Mouse (Mus musculus) hindbrain, embryonic 12.5 days (tissue): Measurements from ENCODE around the gene Olfr552. TPM values are rescaled to one million over a fixed set of nuclear protein-coding genes. Genes with fewer than 3 reads are reported as not detected.
A peak's percentile ranks its signal among the peaks of the same experiment; 100 is the strongest.
"Not testable (repeated sequence)": the region's sequence is repeated elsewhere in the genome, so short reads cannot be mapped to it uniquely, and the experiment has no call there.

Source experiments
- ATAC-seq: fragments of 200-750 bp; cut with Nextera tagmentation; 2 replicates; pipeline ENCODE4 v1.8.0; 2017; ENCODE audit warnings: moderate TSS enrichment; ENCODE audit not compliant: low FRiP score
- H3K27ac ChIP-seq: fragments of 300-500 bp; sonication (generic); 2 replicates; pipeline ENCODE4 v1.5.1; 2016; ENCODE audit warnings: mild to moderate bottlenecking
- H3K27me3 ChIP-seq: fragments of 300-500 bp; sonication (generic); 2 replicates; pipeline ENCODE4 v1.6.1; 2016; ENCODE audit warnings: mild to moderate bottlenecking
- H3K36me3 ChIP-seq: fragments of 300-500 bp; sonication (generic); 2 replicates; pipeline ENCODE4 v1.6.1; 2016; ENCODE audit warnings: mild to moderate bottlenecking
- H3K4me1 ChIP-seq: fragments of 300-500 bp; sonication (generic); 2 replicates; pipeline ENCODE4 v1.6.1; 2016
- H3K4me2 ChIP-seq: fragments of 300-500 bp; sonication (generic); replicated peaks from 2 replicates; pipeline ENCODE4 v1.6.1; 2016; ENCODE audit warnings: mild to moderate bottlenecking
- H3K4me3 ChIP-seq: fragments of 300-500 bp; sonication (generic); 2 replicates; pipeline ENCODE4 v1.5.1; 2016; ENCODE audit warnings: mild to moderate bottlenecking
- H3K9ac ChIP-seq: fragments of 300-500 bp; sonication (generic); 2 replicates; pipeline ENCODE4 v1.6.1; 2016; ENCODE audit warnings: mild to moderate bottlenecking, moderate library complexity
- H3K9me3 ChIP-seq: fragments of 300-500 bp; sonication (generic); replicated peaks from 2 replicates; pipeline ENCODE4 v1.6.1; 2016; ENCODE audit warnings: mild to moderate bottlenecking
- WGBS: fragments of 180-500 bp; shearing (Covaris S2); methylation state at CpG from one replicate; pipeline ENCODE4 v1.1.7; 2016; 5-methylcytosine and 5-hydroxymethylcytosine counted together
- polyA plus RNA-seq: library from polyadenylated mRNA; unstranded; fragments of >200 nt; fragmentation: Nextera tagmentation; extraction: Ambion mirVana; gene quantifications from 2 replicates; pipeline ENCODE4 v1.2.1, GENCODE M21; 2016

The Olfr552 gene
- polyA plus RNA-seq, result not detected in 2 replicates

GRCm38 (mm10) chr7:102597378-102598031, at the start of gene Olfr552:
Olfr552 (plus strand) TSS chr7:102597770.
- no peak for ATAC-seq
- 81% methylated on average over 1 of the region's 1 CpGs for WGBS
- Histone ChIP-seq H3K4me2 (no peak within 1 kb of the TSS), H3K4me3 (no peak within 1 kb of the TSS), H3K36me3 (no peaks in the 10 kb centered on the region), H3K9me3 (no peaks in the 10 kb centered on the region), H3K27ac (no peak within 1 kb of the TSS), H3K27me3 (no peaks in the 10 kb centered on the region), H3K4me1 (no peaks in the 10 kb centered on the region), H3K9ac (no peak within 1 kb of the TSS)

- WGBS, result 91% methylated on average over 3 of the region's 3 CpGs
- Histone ChIP-seq H3K36me3 (no peaks in the 10 kb centered on the region), H3K4me3 (no peak within 1 kb of the TSS), H3K4me2 (no peak within 1 kb of the TSS), H3K9me3 (no peaks in the 10 kb centered on the region), H3K9ac (no peak within 1 kb of the TSS), H3K27me3 (no peaks in the 10 kb centered on the region), H3K4me1 (no peaks in the 10 kb centered on the region), H3K27ac (no peak within 1 kb of the TSS)
- ATAC-seq, result no peak
These were observed 48.0 kb upstream of the Olfr552 start, which contains the start of gene Olfr549 for GRCm38 (mm10) chr7:102549570-102549969. Olfr549 (plus strand) TSS chr7:102549870.

GRCm38 (mm10) chr7:102553279-102553678, 44.3 kb upstream of the Olfr552 start:
- Histone ChIP-seq H3K9me3 (no peaks in the 10 kb centered on the region), H3K4me3 (no peak overlapping the region), H3K27ac (no peak overlapping the region), H3K27me3 (no peaks in the 10 kb centered on the region), H3K4me1 (no peaks in the 10 kb centered on the region), H3K9ac (no peak overlapping the region), H3K36me3 (no peaks in the 10 kb centered on the region), H3K4me2 (no peak overlapping the region)
- no peak for ATAC-seq
- WGBS, result 87% methylated on average over 3 of the region's 3 CpGs

GRCm38 (mm10) chr7:102564999-102565997, 32.3 kb upstream of the Olfr552 start, which contains the start of gene Trim21:
Trim21 (minus strand) TSS chr7:102565486.
- Histone ChIP-seq H3K27me3 (no peaks in the 10 kb centered on the region), H3K27ac (no peak within 1 kb of the TSS), H3K4me3 (peak within 1 kb of the TSS; percentile 25), H3K4me2 (peak within 1 kb of the TSS; percentile 42), H3K9ac (0 out of 2 replicates have a peak within 1 kb of the TSS, but pooled peaks have one; percentile 28), H3K9me3 (no peaks in the 10 kb centered on the region), H3K36me3 (no peaks in the 10 kb centered on the region), H3K4me1 (no peaks in the 10 kb centered on the region)
- no peak for ATAC-seq
- 23% methylated on average over 10 of the region's 10 CpGs for WGBS

- H3K9ac ChIP-seq, result no peak overlapping the region
- ATAC-seq, result no peak
- H3K36me3 ChIP-seq, result no peaks in the 10 kb centered on the region
- 92% methylated on average over 4 of the region's 4 CpGs for WGBS
- H3K4me1 ChIP-seq, result no peaks in the 10 kb centered on the region
- H3K4me2 ChIP-seq, result no peak overlapping the region
- H3K4me3 ChIP-seq, result no peak overlapping the region
- no peak overlapping the region for H3K27ac ChIP-seq
- no peaks in the 10 kb centered on the region for H3K9me3 ChIP-seq
- H3K27me3 ChIP-seq, result no peaks in the 10 kb centered on the region
These were observed 31.4 kb upstream of the Olfr552 start for GRCm38 (mm10) chr7:102566219-102566618.

- no peak within 1 kb of the TSS for H3K27ac ChIP-seq
- ATAC-seq, result no peak
- H3K4me1 ChIP-seq, result 0 out of 2 replicates have a peak, but pooled peaks cover 3% of the 10 kb centered on the region
- H3K9ac ChIP-seq, result no peak within 1 kb of the TSS
- H3K4me3 ChIP-seq, result no peak within 1 kb of the TSS
- H3K4me2 ChIP-seq, result no peak within 1 kb of the TSS
- no peaks in the 10 kb centered on the region for H3K27me3 ChIP-seq
- no peaks in the 10 kb centered on the region for H3K36me3 ChIP-seq
- no peaks in the 10 kb centered on the region for H3K9me3 ChIP-seq
- WGBS, result 95% methylated on average over 8 of the region's 8 CpGs
These were observed 26.4 kb upstream of the Olfr552 start, which contains the start of gene Olfr550 for GRCm38 (mm10) chr7:102571142-102571541. Olfr550 (plus strand) TSS chr7:102571442.

- peak; percentile 40; the same call in 1 of the 2 replicates for ATAC-seq
- no peak overlapping the region for H3K27ac ChIP-seq
- H3K9me3 ChIP-seq, result no peaks in the 10 kb centered on the region
- no peaks in the 10 kb centered on the region for H3K27me3 ChIP-seq
- no peak overlapping the region for H3K4me2 ChIP-seq
- 80% methylated on average over 3 of the region's 3 CpGs for WGBS
- H3K4me3 ChIP-seq, result no peak overlapping the region
- no peaks in the 10 kb centered on the region for H3K36me3 ChIP-seq
- H3K4me1 ChIP-seq, result 0 out of 2 replicates have a peak, but pooled peaks cover 3% of the 10 kb centered on the region
- H3K9ac ChIP-seq, result no peak overlapping the region
These were observed 24.3 kb upstream of the Olfr552 start for GRCm38 (mm10) chr7:102573174-102573830.

- no peaks in the 10 kb centered on the region for H3K36me3 ChIP-seq
- H3K4me3 ChIP-seq, result no peak overlapping the region
- no peak overlapping the region for H3K4me2 ChIP-seq
- H3K27ac ChIP-seq, result no peak overlapping the region
- 0 out of 2 replicates have a peak, but pooled peaks cover 3% of the 10 kb centered on the region for H3K4me1 ChIP-seq
- H3K9me3 ChIP-seq, result no peaks in the 10 kb centered on the region
- H3K27me3 ChIP-seq, result no peaks in the 10 kb centered on the region
- H3K9ac ChIP-seq, result no peak overlapping the region
- WGBS, result 78% methylated on average over 6 of the region's 6 CpGs
- ATAC-seq, result no peak
These were observed 21.6 kb upstream of the Olfr552 start for GRCm38 (mm10) chr7:102575998-102576397.

GRCm38 (mm10) chr7:102591786-102592185, 5.8 kb upstream of the Olfr552 start, which contains the start of gene Olfr551:
Olfr551 (minus strand) TSS chr7:102591886.
- Histone ChIP-seq H3K9ac (no peak within 1 kb of the TSS), H3K9me3 (no peaks in the 10 kb centered on the region), H3K4me2 (no peak within 1 kb of the TSS), H3K4me3 (no peak within 1 kb of the TSS), H3K4me1 (no peaks in the 10 kb centered on the region), H3K36me3 (no peaks in the 10 kb centered on the region), H3K27ac (no peak within 1 kb of the TSS), H3K27me3 (no peaks in the 10 kb centered on the region)
- no peak for ATAC-seq
- 87% methylated on average over 3 of the region's 3 CpGs for WGBS

GRCm38 (mm10) chr7:102618118-102618517, 20.5 kb downstream of the Olfr552 start, which contains the start of gene Olfr553:
Olfr553 (minus strand) TSS chr7:102618218.
- no peaks in the 10 kb centered on the region for H3K9me3 ChIP-seq
- H3K4me1 ChIP-seq, result no peaks in the 10 kb centered on the region
- no peak within 1 kb of the TSS for H3K9ac ChIP-seq
- H3K27ac ChIP-seq, result no peak within 1 kb of the TSS
- H3K27me3 ChIP-seq, result no peaks in the 10 kb centered on the region
- H3K4me2 ChIP-seq, result no peak within 1 kb of the TSS
- no peak for ATAC-seq
- H3K36me3 ChIP-seq, result no peaks in the 10 kb centered on the region
- no peak within 1 kb of the TSS for H3K4me3 ChIP-seq

GRCm38 (mm10) chr7:102619608-102620007, 22.0 kb downstream of the Olfr552 start:
- Histone ChIP-seq H3K4me2 (no peak overlapping the region), H3K4me1 (no peaks in the 10 kb centered on the region), H3K27me3 (no peaks in the 10 kb centered on the region), H3K9me3 (no peaks in the 10 kb centered on the region), H3K9ac (no peak overlapping the region), H3K36me3 (no peaks in the 10 kb centered on the region), H3K4me3 (no peak overlapping the region), H3K27ac (no peak overlapping the region)
- WGBS, result 71% methylated on average over 5 of the region's 5 CpGs
- ATAC-seq, result no peak

- not testable (repeated sequence) for H3K27me3 ChIP-seq, H3K36me3 ChIP-seq, H3K27ac ChIP-seq, H3K4me1 ChIP-seq, H3K9me3 ChIP-seq, H3K9ac ChIP-seq, ATAC-seq, H3K4me3 ChIP-seq, H3K4me2 ChIP-seq
- 88% methylated on average over 19 of the region's 19 CpGs for WGBS
These were observed 22.8 kb downstream of the Olfr552 start for GRCm38 (mm10) chr7:102620368-102620767.
